ENCODE assay signal across 9 mouse cellular contexts in the genomic region with DNA sequence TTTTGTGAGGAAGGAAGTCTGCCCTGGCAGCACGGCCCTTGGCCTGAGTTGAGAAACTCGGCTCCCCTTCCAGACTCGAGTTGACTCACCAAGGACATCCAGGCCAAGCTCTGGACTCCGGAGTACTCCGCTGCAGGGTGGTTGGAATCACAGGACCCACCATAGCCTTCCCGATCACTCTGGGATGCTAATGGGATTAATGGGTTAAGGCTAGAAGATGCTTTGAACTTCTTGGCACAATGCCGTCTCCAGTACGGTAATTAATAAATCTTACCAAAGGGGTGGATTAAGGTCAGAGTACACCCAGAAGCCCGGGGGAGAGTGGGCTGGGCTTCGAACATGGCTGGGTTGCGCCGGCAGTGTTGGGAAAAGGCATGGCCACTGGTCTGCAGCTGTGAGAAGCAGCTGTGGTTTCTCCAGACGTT.
DNase-seq lines count a peak whose midpoint lies in the region; ATAC-seq and TF ChIP-seq lines count a peak whose summit lies in the region.
"Had no signal": no experiment of that assay in that cellular context is flagged by ENCODE, and none has a peak within 500 bp of the region (broad histone marks: within the 10 kb centered on the region; RNA-seq: fewer than 3 reads in every experiment).

No protein-coding gene starts in this region.

- no peak overlapping the region for H3K9ac ChIP-seq in heart, embryonic 11.5 days (ENCODE audit: low read depth, low read length)
- no peak overlapping the region for H3K9ac ChIP-seq in stomach, embryonic 16.5 days (ENCODE audit: low read length)
- no peak overlapping the region for H3K9ac ChIP-seq in forebrain, embryonic 16.5 days (replicated peaks; ENCODE audit: low read depth, low read length)
- H3K9ac ChIP-seq in hindbrain, postnatal 0 days (replicated peaks; ENCODE audit: low read length) = no peak overlapping the region

- no peak overlapping the region for H3K4me3 ChIP-seq in heart, embryonic 11.5 days (ENCODE audit: low read depth, low read length)
- no peak overlapping the region for H3K4me3 ChIP-seq in stomach, embryonic 16.5 days (replicated peaks; ENCODE audit: low read length)
- no peak overlapping the region for H3K4me3 ChIP-seq in forebrain, embryonic 10.5 days
- no peak overlapping the region for H3K4me3 ChIP-seq in forebrain, embryonic 16.5 days (replicated peaks; ENCODE audit: low read length)
- no peak overlapping the region for H3K4me3 ChIP-seq in hindbrain, postnatal 0 days (ENCODE audit: low read length)

- H3K27ac ChIP-seq in heart, embryonic 11.5 days (ENCODE audit: low read depth, low read length) = no peak overlapping the region
- H3K27ac ChIP-seq in stomach, embryonic 16.5 days (ENCODE audit: low read length) = peak overlapping the region; percentile 18; the same call in 1 of the 2 replicates
- H3K27ac ChIP-seq in forebrain, embryonic 10.5 days = no peak overlapping the region
- H3K27ac ChIP-seq in forebrain, embryonic 16.5 days (ENCODE audit: low read length) = no peak overlapping the region
- H3K27ac ChIP-seq in hindbrain, postnatal 0 days = no peak overlapping the region

- no peaks in the 10 kb centered on the region for H3K4me1 ChIP-seq in heart, embryonic 11.5 days (ENCODE audit: control insufficient read depth, insufficient read depth, low read length)
- H3K4me1 ChIP-seq in stomach, embryonic 16.5 days (ENCODE audit: control insufficient read depth, insufficient read depth, low read length) = 0 out of 2 replicates have a peak, but pooled peaks cover 6% of the 10 kb centered on the region
- H3K4me1 ChIP-seq in forebrain, embryonic 10.5 days = peaks cover 17% of the 10 kb centered on the region
- no peaks in the 10 kb centered on the region for H3K4me1 ChIP-seq in forebrain, embryonic 16.5 days (replicated peaks; ENCODE audit: control insufficient read depth, insufficient read depth, low read length)
- H3K4me1 ChIP-seq in hindbrain, postnatal 0 days (ENCODE audit: insufficient read depth, low read length) = no peaks in the 10 kb centered on the region

- no peak overlapping the region for H3K4me2 ChIP-seq in heart, embryonic 11.5 days
- no peak overlapping the region for H3K4me2 ChIP-seq in stomach, embryonic 16.5 days (ENCODE audit: low read depth, low read length)
- no peak overlapping the region for H3K4me2 ChIP-seq in forebrain, embryonic 16.5 days (ENCODE audit: low read length)
- H3K4me2 ChIP-seq in hindbrain, postnatal 0 days (ENCODE audit: low read depth, low read length) = no peak overlapping the region

- 77% methylated on average over 13 of the region's 13 CpGs for WGBS in heart, embryonic 11.5 days (ENCODE audit: insufficient replicate concordance)
- WGBS in stomach, embryonic 16.5 days = 46% methylated on average over 13 of the region's 13 CpGs
- WGBS in forebrain, embryonic 10.5 days = 78% methylated on average over 13 of the region's 13 CpGs
- WGBS in forebrain, embryonic 16.5 days = 63% methylated on average over 13 of the region's 13 CpGs
- 69% methylated on average over 13 of the region's 13 CpGs for WGBS in hindbrain, postnatal 0 days

- DNase-seq in heart, adult 11 months = peak; percentile 98
- peak; percentile 84 for DNase-seq in heart, adult 9 months (ENCODE audit: low spot score in 2 of 2)
- peak; percentile 76 for DNase-seq in kidney, postnatal 14 days
- DNase-seq in forebrain, embryonic 10.5 days (ENCODE audit: extremely low spot score, low spot score) = no peak
- no peak for DNase-seq in hindbrain, postnatal 0 days (ENCODE audit: low spot score)
- DNase-seq: cerebellum, adult 11-12 months had no signal

- no peak for ATAC-seq in heart, embryonic 11.5 days (replicated peaks; ENCODE audit: insufficient number of reproducible peaks, low FRiP score, low TSS enrichment)
- ATAC-seq in stomach, embryonic 16.5 days (ENCODE audit: insufficient read depth, low FRiP score) = peak; percentile 63; the same call in 1 of the 2 replicates
- ATAC-seq in forebrain, embryonic 16.5 days = no peak
- ATAC-seq in hindbrain, postnatal 0 days = no peak

- H3K9me3 ChIP-seq in heart, embryonic 11.5 days (replicated peaks; ENCODE audit: control insufficient read depth, low read length) = 0 out of 2 replicates have a peak, but pooled peaks cover 2% of the 10 kb centered on the region
- H3K9me3 ChIP-seq in stomach, embryonic 16.5 days (replicated peaks; ENCODE audit: control insufficient read depth, low read length) = no peaks in the 10 kb centered on the region
- H3K9me3 ChIP-seq in forebrain, embryonic 10.5 days = 0 out of 2 replicates have a peak, but pooled peaks cover 3% of the 10 kb centered on the region
- no peaks in the 10 kb centered on the region for H3K9me3 ChIP-seq in forebrain, embryonic 16.5 days (ENCODE audit: control insufficient read depth, low read length)
- H3K9me3 ChIP-seq in hindbrain, postnatal 0 days (ENCODE audit: low read length) = no peaks in the 10 kb centered on the region

- H3K36me3 ChIP-seq in heart, embryonic 11.5 days (ENCODE audit: control insufficient read depth, insufficient read depth, low read length) = no peaks in the 10 kb centered on the region
- no peaks in the 10 kb centered on the region for H3K36me3 ChIP-seq in stomach, embryonic 16.5 days (ENCODE audit: control insufficient read depth, insufficient read depth, low read length)
- H3K36me3 ChIP-seq in forebrain, embryonic 10.5 days (replicated peaks) = no peaks in the 10 kb centered on the region
- H3K36me3 ChIP-seq in forebrain, embryonic 16.5 days (ENCODE audit: control insufficient read depth, insufficient read depth) = no peaks in the 10 kb centered on the region
- H3K36me3 ChIP-seq in hindbrain, postnatal 0 days (ENCODE audit: insufficient read depth, low read length) = no peaks in the 10 kb centered on the region

- no peak for TF ChIP-seq CTCF in hindbrain, postnatal 0 days (IDR thresholded peaks at IDR 0.05; ENCODE audit: low read depth)

- 0 out of 2 replicates have a peak, but pooled peaks cover 2% of the 10 kb centered on the region for H3K27me3 ChIP-seq in heart, embryonic 11.5 days (ENCODE audit: control insufficient read depth, insufficient read depth, low read length)
- no peaks in the 10 kb centered on the region for H3K27me3 ChIP-seq in stomach, embryonic 16.5 days (ENCODE audit: control insufficient read depth, insufficient read depth, low read length)
- H3K27me3 ChIP-seq in forebrain, embryonic 10.5 days (ENCODE audit: poor library complexity, severe bottlenecking) = no peaks in the 10 kb centered on the region
- no peaks in the 10 kb centered on the region for H3K27me3 ChIP-seq in forebrain, embryonic 16.5 days (replicated peaks; ENCODE audit: control insufficient read depth, insufficient read depth, low read length)
- no peaks in the 10 kb centered on the region for H3K27me3 ChIP-seq in hindbrain, postnatal 0 days (ENCODE audit: insufficient read depth, low read length)

Comparison
In these comparisons a context has a peak if more than half of its experiments do, and no peak if none do; other contexts are left out.
1. DNase-seq: peak in heart, adult 11 months (single experiment), heart, adult 9 months (2 of 2) and kidney, postnatal 14 days (single experiment); none in forebrain, embryonic 10.5 days (single experiment) and hindbrain, postnatal 0 days (single experiment).